ENCODE assay signal across 24 mouse cellular contexts in genomic region chr6:7199046-7199599, GRCm38 (mm10).
DNase-seq lines count a peak whose midpoint lies in the region; ATAC-seq and TF ChIP-seq lines count a peak whose summit lies in the region.
"Had no signal": no experiment of that assay in that cellular context is flagged by ENCODE, and none has a peak within 500 bp of the region (broad histone marks: within the 10 kb centered on the region; RNA-seq: fewer than 3 reads in every experiment).

No protein-coding gene starts in this region.

- no peaks in the 10 kb centered on the region for H3K4me1 ChIP-seq in hindbrain, embryonic 14.5 days (replicated peaks; ENCODE audit: control insufficient read depth, insufficient read depth, low read length)
- no peaks in the 10 kb centered on the region for H3K4me1 ChIP-seq in hindbrain, embryonic 11.5 days (replicated peaks; ENCODE audit: control insufficient read depth, insufficient read depth, low read length)
- no peaks in the 10 kb centered on the region for H3K4me1 ChIP-seq in hindbrain, postnatal 0 days (ENCODE audit: insufficient read depth, low read length)
- H3K4me1 ChIP-seq in hindbrain, embryonic 10.5 days (replicated peaks): no peaks in the 10 kb centered on the region
- no peaks in the 10 kb centered on the region for H3K4me1 ChIP-seq in midbrain, embryonic 16.5 days (ENCODE audit: control insufficient read depth, insufficient read depth, low read length)
- no peaks in the 10 kb centered on the region for H3K4me1 ChIP-seq in midbrain, embryonic 11.5 days (ENCODE audit: control insufficient read depth, insufficient read depth, low read length)
- H3K4me1 ChIP-seq: forebrain, embryonic 10.5 days; forebrain, embryonic 13.5 days had no signal

- WGBS in hindbrain, embryonic 14.5 days: 60% methylated on average over 8 of the region's 8 CpGs
- WGBS in hindbrain, embryonic 11.5 days: 72% methylated on average over 8 of the region's 8 CpGs
- WGBS in hindbrain, postnatal 0 days: 48% methylated on average over 8 of the region's 8 CpGs
- WGBS in hindbrain, embryonic 10.5 days: 72% methylated on average over 8 of the region's 8 CpGs
- WGBS in midbrain, embryonic 16.5 days: 63% methylated on average over 8 of the region's 8 CpGs
- 74% methylated on average over 8 of the region's 8 CpGs for WGBS in midbrain, embryonic 11.5 days

- H3K27ac ChIP-seq in hindbrain, embryonic 14.5 days: no peak overlapping the region
- no peak overlapping the region for H3K27ac ChIP-seq in hindbrain, embryonic 11.5 days (ENCODE audit: low read depth, low read length)
- H3K27ac ChIP-seq in hindbrain, postnatal 0 days: no peak overlapping the region
- no peak overlapping the region for H3K27ac ChIP-seq in hindbrain, embryonic 10.5 days
- H3K27ac ChIP-seq in midbrain, embryonic 16.5 days (ENCODE audit: low read length): no peak overlapping the region
- no peak overlapping the region for H3K27ac ChIP-seq in midbrain, embryonic 11.5 days (ENCODE audit: low read depth, low read length)
- H3K27ac ChIP-seq: forebrain, embryonic 10.5 days; forebrain, embryonic 13.5 days had no signal

- H3K4me3 ChIP-seq in hindbrain, embryonic 14.5 days (replicated peaks; ENCODE audit: low read length): no peak overlapping the region
- H3K4me3 ChIP-seq in hindbrain, embryonic 11.5 days (ENCODE audit: low read depth, low read length): no peak overlapping the region
- no peak overlapping the region for H3K4me3 ChIP-seq in hindbrain, postnatal 0 days (ENCODE audit: low read length)
- no peak overlapping the region for H3K4me3 ChIP-seq in hindbrain, embryonic 10.5 days
- no peak overlapping the region for H3K4me3 ChIP-seq in midbrain, embryonic 16.5 days (ENCODE audit: low read depth, low read length)
- no peak overlapping the region for H3K4me3 ChIP-seq in midbrain, embryonic 11.5 days (ENCODE audit: low read depth, low read length)
- H3K4me3 ChIP-seq: forebrain, embryonic 10.5 days; forebrain, embryonic 13.5 days had no signal

- H3K27me3 ChIP-seq in hindbrain, embryonic 14.5 days (ENCODE audit: control insufficient read depth, insufficient read depth, low read length): no peaks in the 10 kb centered on the region
- no peaks in the 10 kb centered on the region for H3K27me3 ChIP-seq in hindbrain, embryonic 11.5 days (ENCODE audit: control insufficient read depth, insufficient read depth, low read length)
- H3K27me3 ChIP-seq in hindbrain, postnatal 0 days (ENCODE audit: insufficient read depth, low read length): no peaks in the 10 kb centered on the region
- H3K27me3 ChIP-seq in hindbrain, embryonic 10.5 days (ENCODE audit: insufficient read depth, poor library complexity, severe bottlenecking): no peaks in the 10 kb centered on the region
- H3K27me3 ChIP-seq in midbrain, embryonic 16.5 days (ENCODE audit: control insufficient read depth, insufficient read depth, low read depth, low read length): no peaks in the 10 kb centered on the region
- H3K27me3 ChIP-seq in midbrain, embryonic 11.5 days (ENCODE audit: control insufficient read depth, insufficient read depth, low read length): no peaks in the 10 kb centered on the region
- H3K27me3 ChIP-seq: forebrain, embryonic 13.5 days had no signal

- DNase-seq in hindbrain, embryonic 14.5 days (ENCODE audit: low spot score): no peak
- DNase-seq in hindbrain, embryonic 11.5 days (ENCODE audit: low spot score): no peak
- DNase-seq in hindbrain, postnatal 0 days (ENCODE audit: low spot score): peak; percentile 1
- DNase-seq in hindbrain, embryonic 10.5 days (ENCODE audit: low spot score): no peak
- DNase-seq in midbrain, embryonic 11.5 days (ENCODE audit: low spot score, missing footprints): no peak
- peak; percentile 5 for DNase-seq in retina, postnatal 1 day
- DNase-seq in kidney, adult 9 months: no peak
- DNase-seq: adrenal gland, postnatal 10 days; adrenal gland, postnatal 36 days; cerebellum, adult 11-12 months; cerebellum, adult 8-10 months; cerebellum, postnatal 10 days; cerebellum, postnatal 36 days; embryo, embryonic 11 days; gastrocnemius, postnatal 10 days; gastrocnemius, postnatal 36 days had no signal

- no peaks in the 10 kb centered on the region for H3K36me3 ChIP-seq in hindbrain, embryonic 14.5 days (replicated peaks; ENCODE audit: control insufficient read depth, insufficient read depth)
- H3K36me3 ChIP-seq in hindbrain, embryonic 11.5 days (ENCODE audit: control insufficient read depth, insufficient read depth, low read length): no peaks in the 10 kb centered on the region
- no peaks in the 10 kb centered on the region for H3K36me3 ChIP-seq in hindbrain, postnatal 0 days (ENCODE audit: insufficient read depth, low read length)
- no peaks in the 10 kb centered on the region for H3K36me3 ChIP-seq in hindbrain, embryonic 10.5 days
- H3K36me3 ChIP-seq in midbrain, embryonic 16.5 days (ENCODE audit: control insufficient read depth, insufficient read depth, low read length): no peaks in the 10 kb centered on the region
- no peaks in the 10 kb centered on the region for H3K36me3 ChIP-seq in midbrain, embryonic 11.5 days (ENCODE audit: control insufficient read depth, insufficient read depth, low read length)
- H3K36me3 ChIP-seq: forebrain, embryonic 10.5 days had no signal

- TF ChIP-seq CTCF in hindbrain, postnatal 0 days (IDR thresholded peaks at IDR 0.05; ENCODE audit: low read depth): no peak

- no peaks in the 10 kb centered on the region for H3K9me3 ChIP-seq in hindbrain, embryonic 14.5 days (ENCODE audit: control insufficient read depth, low read length)
- H3K9me3 ChIP-seq in hindbrain, embryonic 11.5 days (ENCODE audit: control insufficient read depth, low read length): no peaks in the 10 kb centered on the region
- no peaks in the 10 kb centered on the region for H3K9me3 ChIP-seq in hindbrain, postnatal 0 days (ENCODE audit: low read length)
- no peaks in the 10 kb centered on the region for H3K9me3 ChIP-seq in hindbrain, embryonic 10.5 days
- no peaks in the 10 kb centered on the region for H3K9me3 ChIP-seq in midbrain, embryonic 16.5 days (replicated peaks; ENCODE audit: control insufficient read depth, low read length, poor library complexity, severe bottlenecking)
- H3K9me3 ChIP-seq in midbrain, embryonic 11.5 days (ENCODE audit: control insufficient read depth, low read length): no peaks in the 10 kb centered on the region
- H3K9me3 ChIP-seq: forebrain, embryonic 10.5 days; forebrain, embryonic 13.5 days had no signal

- H3K9ac ChIP-seq in hindbrain, embryonic 14.5 days: no peak overlapping the region
- H3K9ac ChIP-seq in hindbrain, embryonic 11.5 days (ENCODE audit: low read depth, low read length): no peak overlapping the region
- no peak overlapping the region for H3K9ac ChIP-seq in hindbrain, postnatal 0 days (replicated peaks; ENCODE audit: low read length)
- no peak overlapping the region for H3K9ac ChIP-seq in midbrain, embryonic 16.5 days (ENCODE audit: low read depth, low read length)
- no peak overlapping the region for H3K9ac ChIP-seq in midbrain, embryonic 11.5 days (ENCODE audit: low read length)
- H3K9ac ChIP-seq: forebrain, embryonic 13.5 days had no signal

- H3K4me2 ChIP-seq in hindbrain, embryonic 14.5 days (replicated peaks): no peak overlapping the region
- no peak overlapping the region for H3K4me2 ChIP-seq in hindbrain, embryonic 11.5 days (replicated peaks; ENCODE audit: low read depth, low read length)
- H3K4me2 ChIP-seq in hindbrain, postnatal 0 days (ENCODE audit: low read depth, low read length): no peak overlapping the region
- H3K4me2 ChIP-seq in midbrain, embryonic 16.5 days (ENCODE audit: low read length): no peak overlapping the region
- H3K4me2 ChIP-seq in midbrain, embryonic 11.5 days: no peak overlapping the region
- H3K4me2 ChIP-seq: forebrain, embryonic 13.5 days; heart, embryonic 11.5 days had no signal

- peak; percentile 40; the same call in 1 of the 2 replicates for ATAC-seq in hindbrain, embryonic 14.5 days (ENCODE audit: low FRiP score)
- ATAC-seq in hindbrain, embryonic 11.5 days (ENCODE audit: low FRiP score): no peak
- no peak for ATAC-seq in hindbrain, postnatal 0 days
- peak; percentile 67 for ATAC-seq in midbrain, embryonic 16.5 days
- ATAC-seq in midbrain, embryonic 11.5 days (ENCODE audit: low FRiP score): no peak
- ATAC-seq: forebrain, embryonic 13.5 days; forebrain, embryonic 16.5 days; inflammation-experienced regulatory T-cells, adult 6 months; intestine, embryonic 16.5 days; Patski had no signal

Comparison
In these comparisons a context has a peak if more than half of its experiments do, and no peak if none do; other contexts are left out.
1. ATAC-seq: peak in hindbrain, embryonic 14.5 days (single experiment) and midbrain, embryonic 16.5 days (single experiment); none in hindbrain, embryonic 11.5 days (single experiment), hindbrain, postnatal 0 days (single experiment) and midbrain, embryonic 11.5 days (single experiment).
2. DNase-seq: peak in hindbrain, postnatal 0 days (single experiment) and retina, postnatal 1 day (single experiment); none in hindbrain, embryonic 14.5 days (single experiment), hindbrain, embryonic 11.5 days (single experiment), hindbrain, embryonic 10.5 days (single experiment), midbrain, embryonic 11.5 days (single experiment) and kidney, adult 9 months (single experiment).